Comparison of ENCODE assay signal across 9 mouse cellular contexts in genomic region chr19:30032206-30032605, GRCm38 (mm10). TPM values are rescaled to one million over a fixed set of nuclear protein-coding genes. Genes with fewer than 3 reads are reported as not detected.
A peak's percentile ranks its signal among the peaks of the same experiment; 100 is the strongest.
DNase-seq lines count a peak whose midpoint lies in the region; ATAC-seq lines count a peak whose summit lies in the region.
"Had no signal": no experiment of that assay in that cellular context is flagged by ENCODE, and none has a peak within 500 bp of the region (broad histone marks: within the 10 kb centered on the region; RNA-seq: fewer than 3 reads in every experiment).

No protein-coding gene starts in this region.

- peak overlapping the region; percentile 90 for H3K4me2 ChIP-seq in heart, embryonic 15.5 days
- peak overlapping the region; percentile 82 for H3K4me2 ChIP-seq in hindbrain, embryonic 13.5 days
- H3K4me2 ChIP-seq in midbrain, embryonic 13.5 days (replicated peaks), result peak overlapping the region; percentile 83

- no peak for ATAC-seq in heart, embryonic 15.5 days (replicated peaks; ENCODE audit: insufficient number of reproducible peaks, insufficient read depth, low FRiP score, low read depth)
- no peak for ATAC-seq in hindbrain, embryonic 13.5 days (ENCODE audit: low FRiP score)
- no peak for ATAC-seq in midbrain, embryonic 13.5 days

- no peak for DNase-seq in heart, postnatal 25 days (ENCODE audit: low spot score)
- peak; percentile 26 for DNase-seq in Muller cell, postnatal 12 days (ENCODE audit: inconsistent ontology term)
- no peak for DNase-seq in frontal cortex, postnatal 36 days (ENCODE audit: low spot score in 2 of 2)
- DNase-seq in right cerebral cortex, postnatal 14 days, result no peak
- DNase-seq in layer of hippocampus, adult 11-12 months (ENCODE audit: low spot score), result no peak
- DNase-seq: thymus, adult 2 months had no signal

- H3K4me3 ChIP-seq in heart, embryonic 15.5 days, result peak overlapping the region; percentile 97
- peak overlapping the region; percentile 100 for H3K4me3 ChIP-seq in hindbrain, embryonic 13.5 days
- H3K4me3 ChIP-seq in midbrain, embryonic 13.5 days (replicated peaks), result peak overlapping the region; percentile 99

- intact Hi-C loops in heart, postnatal 25 days (cut with DNase I), result loop anchor here (5.0 kb wide), 2 partner anchors 45 to 220 kb away; partner anchors contain the start of gene Ranbp6

- no peaks in the 10 kb centered on the region for H3K36me3 ChIP-seq in heart, embryonic 15.5 days
- no peaks in the 10 kb centered on the region for H3K36me3 ChIP-seq in hindbrain, embryonic 13.5 days
- no peaks in the 10 kb centered on the region for H3K36me3 ChIP-seq in midbrain, embryonic 13.5 days

- H3K9me3 ChIP-seq in heart, embryonic 15.5 days (replicated peaks), result no peaks in the 10 kb centered on the region
- no peaks in the 10 kb centered on the region for H3K9me3 ChIP-seq in hindbrain, embryonic 13.5 days
- H3K9me3 ChIP-seq in midbrain, embryonic 13.5 days, result no peaks in the 10 kb centered on the region

- H3K27me3 ChIP-seq in heart, embryonic 15.5 days, result no peaks in the 10 kb centered on the region
- H3K27me3 ChIP-seq in hindbrain, embryonic 13.5 days, result no peaks in the 10 kb centered on the region
- no peaks in the 10 kb centered on the region for H3K27me3 ChIP-seq in midbrain, embryonic 13.5 days

- H3K27ac ChIP-seq in heart, embryonic 15.5 days, result no peak overlapping the region
- no peak overlapping the region for H3K27ac ChIP-seq in hindbrain, embryonic 13.5 days
- no peak overlapping the region for H3K27ac ChIP-seq in midbrain, embryonic 13.5 days

- H3K4me1 ChIP-seq in heart, embryonic 15.5 days (replicated peaks), result peaks cover 30% of the 10 kb centered on the region
- peaks cover 56% of the 10 kb centered on the region for H3K4me1 ChIP-seq in hindbrain, embryonic 13.5 days (replicated peaks)
- H3K4me1 ChIP-seq in midbrain, embryonic 13.5 days (replicated peaks), result peaks cover 64% of the 10 kb centered on the region

- no peak overlapping the region for H3K9ac ChIP-seq in heart, embryonic 15.5 days
- peak overlapping the region; percentile 31; the same call in 1 of the 2 replicates for H3K9ac ChIP-seq in hindbrain, embryonic 13.5 days
- H3K9ac ChIP-seq in midbrain, embryonic 13.5 days (replicated peaks), result peak overlapping the region; percentile 100; the same call in 1 of the 2 replicates

- WGBS in heart, embryonic 15.5 days, result 64% methylated on average over 3 of the region's 3 CpGs
- WGBS in hindbrain, embryonic 13.5 days, result 51% methylated on average over 3 of the region's 3 CpGs
- 66% methylated on average over 3 of the region's 3 CpGs for WGBS in midbrain, embryonic 13.5 days

RNA-seq across cellular contexts. Expression of gene Uhrf2, which starts 1.9 kb away (rescaled TPM):
- 37.7 and 45.1 TPM in 2 replicates for polyA plus RNA-seq in heart, embryonic 15.5 days (2015; fragmentation: Nextera tagmentation; extraction: Ambion mirVana)
- 10 to 100 TPM; 21.2 to 25.5 TPM for total RNA-seq in heart, postnatal 25 days (2021)
- 60.5 TPM in 2 replicates for polyA plus RNA-seq in hindbrain, embryonic 13.5 days (2015; fragmentation: Nextera tagmentation; extraction: Ambion mirVana)
- polyA plus RNA-seq in midbrain, embryonic 13.5 days (2015; fragmentation: Nextera tagmentation; extraction: Ambion mirVana), result 67.7 and 70.6 TPM in 2 replicates

RNA-seq across cellular contexts. Expression of gene Trpd52l3, which starts 28.6 kb away (rescaled TPM):
- polyA plus RNA-seq in heart, embryonic 15.5 days (2015; fragmentation: Nextera tagmentation; extraction: Ambion mirVana), result not detected in 2 replicates
- not detected for total RNA-seq in heart, postnatal 25 days (2021)
- not detected in 2 replicates for polyA plus RNA-seq in hindbrain, embryonic 13.5 days (2015; fragmentation: Nextera tagmentation; extraction: Ambion mirVana)
- not detected in 2 replicates for polyA plus RNA-seq in midbrain, embryonic 13.5 days (2015; fragmentation: Nextera tagmentation; extraction: Ambion mirVana)
